Mouse (Mus musculus): ENCODE results near the gene Gm9195. TPM values are rescaled to one million over a fixed set of nuclear protein-coding genes. Genes with fewer than 3 reads are reported as not detected.

Gm9195 gene
- under 1 TPM; 0.02 to 0.29 TPM for polyA plus RNA-seq (2017; shearing (Covaris generic))

DNA sequence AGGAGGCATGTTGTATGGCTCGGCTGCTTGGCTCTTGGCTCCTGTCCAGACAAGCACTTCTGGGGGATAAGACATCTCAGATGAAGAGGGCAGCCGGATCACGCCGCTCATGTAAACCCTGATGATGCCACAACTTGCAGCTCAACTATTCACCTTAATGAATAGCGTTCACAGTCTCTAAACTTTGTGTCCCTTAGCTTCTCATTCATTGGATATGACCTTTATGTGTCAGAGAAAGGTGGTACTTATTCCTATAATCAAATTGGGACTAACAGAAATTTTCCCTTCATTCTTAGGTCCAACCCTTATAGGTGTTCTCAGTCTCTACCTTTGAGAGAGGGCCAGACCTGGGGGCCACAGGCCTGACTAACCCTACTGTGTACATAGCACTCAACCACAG, at the start of gene Gm9195:
Gene Gm9195 (minus strand): TSS at position 101 of the 400 bp plus-strand sequence.

Other genes with a start within 250 kb of the Gm9195 start
- gene Fndc3a, start 218.2 kb upstream of the Gm9195 start, polyA plus RNA-seq (2017; shearing (Covaris generic)): 10 to 100 TPM; 33.2 to 35.7 TPM

All from inflammation-experienced regulatory T-cells (primary cell).